Mouse (Mus musculus): ENCODE results near the gene Il16.

DNA sequence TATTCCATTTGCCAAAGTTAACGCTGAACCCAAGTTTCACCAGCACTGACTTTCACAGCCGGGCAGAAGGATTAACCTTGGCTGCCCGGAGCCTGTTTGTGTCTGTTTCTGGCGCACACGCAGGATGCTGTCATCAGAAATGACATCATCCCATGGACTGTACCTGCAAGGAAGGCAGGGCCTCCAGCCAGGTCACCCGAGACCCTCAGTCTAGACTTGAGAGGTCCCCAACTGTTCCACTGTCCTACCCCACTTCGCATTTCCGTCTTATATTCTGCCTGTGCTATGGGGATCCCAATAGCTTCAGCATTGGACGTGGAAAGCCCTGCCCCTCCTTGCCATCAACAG is 487 bp downstream of the Il16 start:
- TF ChIP-seq CTCF (IDR thresholded peaks at IDR 0.05; ENCODE audit: low read depth, low read length) (no peak), POLR2A (IDR thresholded peaks at IDR 0.05; ENCODE audit: insufficient read depth, low read length) (no peak), EP300 (IDR thresholded peaks at IDR 0.05; ENCODE audit: insufficient read depth, low read depth, low read length) (no peak)
